Mouse (Mus musculus) kidney, embryonic 14.5 days (tissue): ENCODE results near the gene Tsen54. TPM values are rescaled to one million over a fixed set of nuclear protein-coding genes. Genes with fewer than 3 reads are reported as not detected.

Experiments used
- ATAC-seq: fragments of 200-750 bp; cut with Nextera tagmentation; 2 replicates; pipeline ENCODE4 v1.8.0; 2017; ENCODE audit warnings: moderate number of reproducible peaks, mild to moderate bottlenecking, moderate TSS enrichment, moderate library complexity; ENCODE audit not compliant: low FRiP score, low TSS enrichment
- H3K27ac ChIP-seq: fragments of 300-500 bp; sonication (generic); 2 replicates; pipeline ENCODE4 v1.5.1; 2014; ENCODE audit warnings: low read depth, mild to moderate bottlenecking, low read length, moderate library complexity, mixed read lengths
- H3K27me3 ChIP-seq: fragments of 300-500 bp; sonication (generic); 2 replicates; pipeline ENCODE4 v1.6.1; 2014; ENCODE audit warnings: mild to moderate bottlenecking, low read length; ENCODE audit not compliant: control insufficient read depth, insufficient read depth
- H3K36me3 ChIP-seq: fragments of 300-500 bp; sonication (generic); 2 replicates; pipeline ENCODE4 v1.6.1; 2014; ENCODE audit warnings: low read length, mixed read lengths; ENCODE audit not compliant: control insufficient read depth, insufficient read depth
- H3K4me1 ChIP-seq: fragments of 300-500 bp; sonication (generic); 2 replicates; pipeline ENCODE4 v1.6.1; 2014; ENCODE audit warnings: low read length, mixed read lengths; ENCODE audit not compliant: control insufficient read depth, insufficient read depth
- H3K4me2 ChIP-seq: fragments of 300-500 bp; sonication (generic); replicated peaks from 2 replicates; pipeline ENCODE4 v1.6.1; 2014; ENCODE audit warnings: low read depth, mild to moderate bottlenecking, low read length
- H3K4me3 ChIP-seq: fragments of 300-500 bp; sonication (generic); 2 replicates; pipeline ENCODE4 v1.5.1; 2014; ENCODE audit warnings: mild to moderate bottlenecking, low read length
- H3K9ac ChIP-seq: fragments of 300-500 bp; sonication (generic); 2 replicates; pipeline ENCODE4 v1.6.1; 2014; ENCODE audit warnings: low read depth, mild to moderate bottlenecking, low read length, moderate library complexity
- H3K9me3 ChIP-seq: fragments of 300-500 bp; sonication (generic); 2 replicates; pipeline ENCODE4 v1.6.1; 2016; ENCODE audit warnings: low read length; ENCODE audit not compliant: control insufficient read depth
- WGBS: fragments of 180-500 bp; shearing (Covaris S2); extraction: QIAGEN DNeasy Blood & Tissue Kit; methylation state at CpG from one replicate; pipeline ENCODE4 v1.1.7; 2014; 5-methylcytosine and 5-hydroxymethylcytosine counted together
- polyA plus RNA-seq: library from polyadenylated mRNA; unstranded; fragments of >200 nt; fragmentation: Nextera tagmentation; extraction: Ambion mirVana; gene quantifications from 2 replicates; pipeline ENCODE4 v1.2.1, GENCODE M21; 2014

Gene Tsen54
- 26.2 and 34.9 TPM in 2 replicates for polyA plus RNA-seq

DNA sequence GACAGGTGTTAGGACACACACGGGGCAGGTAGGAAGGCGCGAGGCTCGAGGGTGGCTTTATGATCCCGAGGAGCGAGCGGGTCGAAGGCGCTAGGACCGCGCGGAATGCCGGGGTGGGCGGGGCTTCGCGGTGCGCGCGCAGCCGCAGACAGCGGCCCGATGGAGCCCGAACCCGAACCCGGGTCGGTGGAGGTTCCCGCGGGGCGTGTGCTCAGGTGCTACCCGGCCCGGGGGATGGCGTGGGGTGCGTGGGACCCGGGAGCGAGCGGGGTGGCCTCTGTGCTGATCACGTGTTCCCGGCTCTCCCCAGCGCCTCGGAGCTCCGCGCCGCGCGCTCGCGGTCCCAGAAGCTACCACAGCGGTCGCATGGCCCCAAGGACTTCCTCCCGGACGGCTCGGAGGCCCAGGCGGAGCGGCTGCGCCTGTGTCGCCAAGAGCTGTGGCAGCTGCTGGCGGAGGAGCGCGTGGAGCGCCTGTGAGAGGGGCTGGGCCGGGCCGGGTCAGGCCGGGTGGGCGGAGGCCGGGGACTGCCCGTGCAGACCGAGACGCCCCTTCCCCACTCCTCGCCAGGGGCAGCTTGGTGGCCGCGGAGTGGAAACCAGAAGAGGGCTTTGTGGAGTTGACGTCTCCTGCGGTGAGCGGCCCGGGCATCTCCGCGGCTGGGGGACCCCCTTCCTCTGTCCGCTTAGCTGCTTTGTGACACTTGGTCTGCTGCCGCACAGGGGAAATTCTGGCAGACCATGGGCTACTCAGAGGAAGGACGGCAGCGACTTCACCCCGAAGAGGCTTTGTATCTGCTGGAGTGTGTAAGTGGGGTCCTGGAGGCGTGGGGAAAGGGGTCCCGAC lies at the start of gene Tsen54:
Gene Tsen54, plus strand, starts transcription at position 120 of the 846 bp plus-strand sequence.
- peak within 1 kb of the TSS; percentile 84 for H3K4me3 ChIP-seq
- no peaks in the 10 kb centered on the region for H3K27me3 ChIP-seq
- H3K9me3 ChIP-seq: no peaks in the 10 kb centered on the region
- peaks cover 34% of the 10 kb centered on the region for H3K4me1 ChIP-seq
- peaks cover 17% of the 10 kb centered on the region; the same call in 1 of the 2 replicates for H3K36me3 ChIP-seq
- H3K4me2 ChIP-seq: peak within 1 kb of the TSS; percentile 82
- peak; percentile 51 for ATAC-seq
- H3K27ac ChIP-seq: peak within 1 kb of the TSS; percentile 44
- WGBS: under 1% methylated on average over 69 of the region's 84 CpGs
- H3K9ac ChIP-seq: peak within 1 kb of the TSS; percentile 84

DNA sequence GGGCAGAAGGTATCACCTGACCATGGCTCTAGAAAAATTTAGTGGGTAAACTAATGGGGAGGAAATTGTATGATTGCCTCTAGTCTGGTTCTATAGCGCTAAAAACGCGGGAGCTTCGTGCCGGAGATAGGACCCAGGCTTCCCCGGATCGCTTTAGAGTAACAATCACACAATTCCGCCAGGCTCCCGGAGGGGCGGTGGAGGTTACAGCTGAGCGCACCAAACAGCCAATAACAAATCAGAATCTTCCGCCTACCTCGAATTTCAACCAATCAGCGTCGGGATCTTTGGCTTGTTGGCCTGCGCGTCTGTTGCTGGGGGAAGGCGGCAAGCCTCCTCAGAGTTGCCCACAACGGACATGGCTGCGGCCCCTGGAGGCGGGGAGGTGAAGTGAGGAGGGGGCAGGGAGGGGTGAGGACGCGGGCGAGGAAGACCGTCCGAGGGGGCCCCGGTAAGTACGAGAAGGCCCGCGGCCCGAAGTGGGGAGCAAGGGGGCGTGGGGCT lies 49.4 kb upstream of the Tsen54 start, which contains the start of gene Tmem94:
Gene Tmem94, plus strand, starts transcription at position 331 of the 504 bp plus-strand sequence.
- Histone ChIP-seq H3K4me3 (peak within 1 kb of the TSS; percentile 81), H3K27me3 (no peaks in the 10 kb centered on the region), H3K4me2 (peak within 1 kb of the TSS; percentile 80), H3K9ac (peak within 1 kb of the TSS; percentile 78), H3K9me3 (no peaks in the 10 kb centered on the region), H3K27ac (peak within 1 kb of the TSS; percentile 87), H3K36me3 (no peaks in the 10 kb centered on the region), H3K4me1 (peaks cover 21% of the 10 kb centered on the region)
- ATAC-seq: peak; percentile 98
- WGBS: under 1% methylated on average over 31 of the region's 32 CpGs

DNA sequence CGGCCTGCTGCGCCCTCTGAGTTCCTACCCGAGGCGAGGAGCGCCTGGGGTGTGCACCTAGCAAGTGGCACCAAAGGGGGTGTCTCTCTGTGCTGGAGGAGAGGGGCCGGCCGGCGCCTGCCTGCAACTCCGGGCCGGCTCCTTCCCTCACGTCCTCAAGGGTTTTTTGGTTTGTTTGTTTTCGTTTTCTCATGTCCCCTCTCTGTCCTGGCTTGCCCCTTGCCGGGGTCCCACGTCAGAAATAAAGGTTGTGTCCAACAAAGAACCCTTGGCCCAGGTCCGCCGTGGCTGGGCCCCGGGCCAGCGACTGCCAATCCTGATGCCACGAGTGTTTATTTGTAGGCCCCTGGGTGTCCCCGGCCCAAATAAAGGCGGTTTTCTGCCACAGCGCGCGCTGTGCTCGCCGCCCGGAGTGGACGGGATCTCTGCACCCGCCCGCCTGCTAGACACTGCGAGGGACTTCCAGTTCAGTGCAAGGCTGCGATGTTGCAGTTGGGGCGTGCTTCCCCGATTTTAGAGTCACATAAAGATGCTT lies 48.9 kb upstream of the Tsen54 start:
- H3K4me3 ChIP-seq: peak overlapping the region; percentile 81
- under 1% methylated on average over 32 of the region's 34 CpGs for WGBS
- H3K9ac ChIP-seq: peak overlapping the region; percentile 78
- peak overlapping the region; percentile 80 for H3K4me2 ChIP-seq
- peak overlapping the region; percentile 87 for H3K27ac ChIP-seq
- H3K27me3 ChIP-seq: no peaks in the 10 kb centered on the region
- peak; percentile 87 for ATAC-seq
- no peaks in the 10 kb centered on the region for H3K9me3 ChIP-seq
- peaks cover 24% of the 10 kb centered on the region for H3K4me1 ChIP-seq
- H3K36me3 ChIP-seq: no peaks in the 10 kb centered on the region

DNA sequence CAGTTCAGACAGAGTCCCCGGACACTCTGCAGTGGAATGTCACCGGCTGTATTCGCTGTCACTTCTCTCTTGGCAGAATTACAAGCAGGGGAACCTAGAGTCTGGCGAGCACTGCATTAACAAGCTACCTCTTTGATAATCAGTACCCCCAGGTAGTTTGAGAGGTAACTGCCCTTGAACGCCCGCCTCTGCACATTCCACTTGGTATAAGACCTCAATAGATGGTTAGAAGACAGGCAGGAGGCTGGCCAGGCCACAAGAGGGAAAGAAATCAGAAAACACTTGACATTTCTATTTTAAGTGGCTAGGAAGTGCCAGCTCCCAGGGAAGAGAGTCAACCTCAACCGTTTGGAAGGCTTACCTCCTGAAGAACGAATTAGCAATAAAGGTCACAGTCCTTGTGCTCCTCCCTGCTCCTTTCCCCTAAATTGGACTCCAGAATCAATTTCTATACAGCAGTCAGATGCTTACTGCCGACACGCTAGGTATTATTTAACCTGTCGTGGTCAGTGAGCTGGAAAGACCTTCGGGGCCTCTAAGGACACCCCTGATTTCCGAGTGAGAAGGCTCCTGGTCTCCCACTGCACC lies 48.1 kb upstream of the Tsen54 start:
- H3K27ac ChIP-seq: peak overlapping the region; percentile 87
- 23% methylated on average over 13 of the region's 13 CpGs for WGBS

DNA sequence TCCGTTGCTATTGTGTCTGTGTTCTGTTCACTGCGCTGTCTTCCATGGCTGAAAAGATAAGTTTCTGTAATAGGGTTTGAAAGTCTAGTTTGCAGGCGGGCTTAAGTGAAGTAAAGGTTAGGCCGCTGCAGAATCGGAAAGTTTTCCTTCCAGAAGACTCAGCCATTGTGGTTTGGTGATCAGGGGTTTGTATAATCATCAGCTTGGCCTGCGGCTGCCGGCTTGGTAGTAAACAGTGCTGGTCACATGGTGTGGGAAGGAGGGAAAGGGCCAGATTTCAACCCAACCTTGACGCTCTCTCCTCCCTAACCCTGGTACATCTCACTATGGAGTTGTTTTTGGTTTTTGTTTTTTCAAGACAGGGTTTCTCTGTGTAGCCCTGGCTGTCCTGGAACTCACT lies 47.5 kb upstream of the Tsen54 start:
- Histone ChIP-seq H3K4me1 (peaks cover 24% of the 10 kb centered on the region), H3K4me2 (peak overlapping the region; percentile 80), H3K4me3 (peak overlapping the region; percentile 81), H3K9me3 (no peaks in the 10 kb centered on the region), H3K27me3 (no peaks in the 10 kb centered on the region), H3K36me3 (no peaks in the 10 kb centered on the region), H3K27ac (peak overlapping the region; percentile 87), H3K9ac (no peak overlapping the region)
- no peak for ATAC-seq
- 76% methylated on average over 8 of the region's 8 CpGs for WGBS

More for the DNA sequence above, 48.1 kb upstream of the Tsen54 start:
- Histone ChIP-seq H3K27me3 (no peaks in the 10 kb centered on the region), H3K9ac (peak overlapping the region; percentile 78), H3K4me2 (peak overlapping the region; percentile 80), H3K9me3 (no peaks in the 10 kb centered on the region), H3K4me1 (peaks cover 24% of the 10 kb centered on the region), H3K36me3 (no peaks in the 10 kb centered on the region), H3K4me3 (peak overlapping the region; percentile 81)
- no peak for ATAC-seq

DNA sequence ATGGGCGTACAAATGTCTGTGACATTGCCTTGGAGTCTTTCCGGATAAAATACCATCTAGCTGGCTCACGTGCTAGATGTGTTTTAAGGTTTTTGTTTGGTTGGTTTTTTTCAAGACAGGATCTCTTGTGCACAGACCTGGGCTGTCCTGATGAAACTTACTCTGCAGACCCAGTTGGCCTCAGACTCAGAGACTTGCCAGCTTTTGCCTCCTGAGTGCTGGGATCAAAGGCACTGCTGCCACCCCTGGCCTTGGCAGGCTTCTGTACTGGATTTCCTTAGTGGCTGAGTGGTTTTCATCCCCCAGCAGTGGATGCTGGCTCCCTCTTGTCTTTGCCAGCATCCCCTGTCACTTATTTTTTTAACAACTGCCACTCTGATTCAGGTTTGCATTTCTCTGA lies 45.6 kb upstream of the Tsen54 start:
- Histone ChIP-seq H3K36me3 (no peaks in the 10 kb centered on the region), H3K4me3 (no peak overlapping the region), H3K4me1 (peaks cover 24% of the 10 kb centered on the region), H3K27ac (no peak overlapping the region; the same call in 1 of the 2 replicates), H3K27me3 (no peaks in the 10 kb centered on the region), H3K9ac (no peak overlapping the region), H3K9me3 (no peaks in the 10 kb centered on the region), H3K4me2 (no peak overlapping the region)
- no peak for ATAC-seq
- WGBS: 78% methylated on average over 3 of the region's 3 CpGs

DNA sequence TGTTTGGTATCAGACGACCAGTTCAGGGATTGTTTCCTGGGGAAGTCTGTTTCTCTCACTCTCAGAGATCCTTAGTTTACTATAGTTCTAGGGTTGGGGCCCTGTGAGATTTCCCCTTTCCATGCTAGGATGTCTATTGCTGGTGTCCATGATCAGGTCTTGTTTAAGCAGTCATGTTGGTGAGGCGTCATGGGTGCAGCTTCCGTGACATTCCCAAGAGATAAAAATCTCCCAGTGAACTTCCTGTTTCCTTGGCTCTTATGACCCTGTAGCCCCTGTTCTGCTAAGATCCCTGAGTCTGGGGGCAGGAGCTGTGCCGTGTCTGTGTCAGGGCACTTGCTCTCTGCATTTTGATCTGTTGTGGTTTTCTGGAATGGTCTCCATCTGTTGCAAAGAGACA lies 39.9 kb upstream of the Tsen54 start:
- 32% methylated on average over 4 of the region's 4 CpGs for WGBS
- no peak overlapping the region for H3K27ac ChIP-seq
- no peaks in the 10 kb centered on the region for H3K27me3 ChIP-seq

DNA sequence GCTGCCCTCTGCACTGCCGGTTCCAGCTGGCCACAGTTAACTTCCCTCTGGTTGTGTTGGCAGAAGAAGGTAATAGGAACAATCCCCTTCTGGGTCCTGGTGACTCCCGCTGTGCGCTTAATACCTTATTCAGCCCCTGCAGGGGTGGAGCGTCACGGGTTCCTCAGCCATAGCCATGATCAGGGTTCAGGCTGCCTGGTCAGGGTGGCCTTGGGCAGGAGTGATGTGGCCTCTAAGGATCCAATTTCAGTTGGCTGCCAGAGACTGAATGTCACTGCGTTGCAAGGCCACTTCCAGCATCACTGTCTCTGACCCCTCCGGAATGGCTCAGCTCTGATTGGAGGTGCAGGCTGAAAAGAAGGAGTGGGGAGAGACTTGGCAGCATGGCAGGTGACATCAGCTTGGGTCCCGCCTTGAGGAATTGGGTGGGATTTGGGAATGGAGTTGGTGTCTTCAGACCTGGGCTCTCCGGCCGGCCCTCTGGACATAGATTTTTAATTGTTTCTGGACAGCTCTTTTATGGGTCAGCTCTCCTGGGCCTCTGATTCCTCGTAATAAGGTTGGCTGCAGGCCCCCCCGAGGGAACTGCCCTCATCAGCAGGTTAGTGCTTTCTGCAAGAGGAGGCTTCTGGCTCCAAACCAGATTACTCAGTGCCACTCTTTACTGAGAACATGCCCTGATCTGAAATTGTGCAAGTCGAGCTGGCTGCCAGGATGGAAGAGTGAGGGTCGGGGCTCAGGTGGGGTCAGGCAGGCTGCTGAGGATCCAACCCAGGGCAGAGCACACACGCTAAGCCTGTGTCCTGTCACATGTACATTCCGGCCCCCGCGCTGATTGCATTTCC lies 38.5 kb upstream of the Tsen54 start:
- 33% methylated on average over 18 of the region's 18 CpGs for WGBS
- H3K9me3 ChIP-seq: no peaks in the 10 kb centered on the region
- H3K27me3 ChIP-seq: no peaks in the 10 kb centered on the region
- H3K4me2 ChIP-seq: 0 out of 2 replicates have a peak overlapping the region, but pooled peaks have one; percentile 19
- ATAC-seq: peak; percentile 17; the same call in 1 of the 2 replicates
- no peak overlapping the region for H3K9ac ChIP-seq
- H3K36me3 ChIP-seq: no peaks in the 10 kb centered on the region
- H3K4me1 ChIP-seq: peaks cover 58% of the 10 kb centered on the region
- H3K4me3 ChIP-seq: no peak overlapping the region
- H3K27ac ChIP-seq: peak overlapping the region; percentile 30; the same call in 1 of the 2 replicates

More for the DNA sequence above, 39.9 kb upstream of the Tsen54 start:
- Histone ChIP-seq H3K4me2 (no peak overlapping the region), H3K4me1 (peaks cover 53% of the 10 kb centered on the region), H3K4me3 (no peak overlapping the region), H3K9ac (no peak overlapping the region; the same call in 1 of the 2 replicates), H3K36me3 (no peaks in the 10 kb centered on the region), H3K9me3 (no peaks in the 10 kb centered on the region)
- no peak for ATAC-seq
